Mouse (Mus musculus) liver, adult 2 months (tissue): ENCODE measurements at regions not wholly inside any gene's neighbourhood (a gene's known extent, or its start where the extent isn't known, plus 50 kb on each side); places are given as distances from the start of the nearest gene placed in this dataset.

Source experiments
- CTCF ChIP-seq: fragments of 200-500 bp; IDR thresholded peaks from 2 replicates; pipeline ENCODE4 v1.5.1; 2011; ENCODE audit warnings: low read depth, low read length, control low read depth
- POLR2A ChIP-seq: fragments of 200-500 bp; IDR thresholded peaks from 2 replicates; pipeline ENCODE4 v1.6.1; 2011; ENCODE audit warnings: low read length, control low read depth; ENCODE audit not compliant: insufficient read depth; ENCODE audit errors: extremely low read depth

DNA sequence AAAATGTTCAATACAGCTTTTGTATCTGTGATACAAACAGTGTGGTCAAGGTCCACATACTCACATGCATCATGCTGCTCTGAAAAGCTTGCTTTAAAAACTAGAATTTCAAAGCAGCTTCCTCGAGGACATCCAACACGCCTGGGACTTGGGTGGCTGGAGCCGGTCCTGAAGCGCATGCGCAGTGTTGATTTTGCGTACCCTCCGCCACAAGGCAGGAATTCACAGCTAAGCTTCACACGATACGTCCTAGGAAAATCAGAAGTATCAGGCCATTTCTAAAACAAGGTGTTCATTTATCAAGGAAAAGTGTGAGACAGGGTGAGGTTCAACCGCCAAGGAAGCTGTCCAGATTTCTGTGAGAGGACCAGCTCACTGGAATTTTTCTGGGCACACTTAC lies 202.1 kb upstream of the Daam1 start:
- TF ChIP-seq CTCF, result no peak
- TF ChIP-seq POLR2A, result no peak
